Mouse (Mus musculus): ENCODE results near the gene Sbsn.

GRCm38 (mm10) chr7:30747525-30748204 lies 3.6 kb upstream of the Sbsn start:
- no peak for TF ChIP-seq CTCF (IDR thresholded peaks at IDR 0.05; ENCODE audit: low read depth, low read length)
- TF ChIP-seq POLR2A (IDR thresholded peaks at IDR 0.05; ENCODE audit: extremely low read depth, insufficient read depth, low read length) = no peak
